Mouse (Mus musculus): Measurements from ENCODE around the gene Txn2.

- TF ChIP-seq CTCF (IDR thresholded peaks at IDR 0.05; ENCODE audit: insufficient read depth, low read depth, low read length), result no peak
- no peak for TF ChIP-seq POLR2A (IDR thresholded peaks at IDR 0.05; ENCODE audit: insufficient read depth, low read depth, low read length)
Measured at GRCm38 (mm10) chr15:77892420-77892819, 36.4 kb downstream of the Txn2 start.
